Mouse (Mus musculus) neural tube, embryonic 15.5 days (tissue): ENCODE data around the gene Tle6. TPM values are rescaled to one million over a fixed set of nuclear protein-coding genes. Genes with fewer than 3 reads are reported as not detected.
A peak's percentile ranks its signal among the peaks of the same experiment; 100 is the strongest.

ENCODE experiments used
- ATAC-seq: fragments of 200-750 bp; cut with Nextera tagmentation; 2 replicates; pipeline ENCODE4 v1.8.0; 2017; ENCODE audit warnings: mild to moderate bottlenecking, moderate TSS enrichment, moderate library complexity; ENCODE audit not compliant: low FRiP score
- H3K27ac ChIP-seq: fragments of 300-500 bp; sonication (generic); replicated peaks from 2 replicates; pipeline ENCODE4 v1.5.1; 2015; ENCODE audit warnings: mild to moderate bottlenecking, inconsistent platforms
- H3K27me3 ChIP-seq: fragments of 300-500 bp; sonication (generic); replicated peaks from 2 replicates; pipeline ENCODE4 v1.6.1; 2015; ENCODE audit warnings: inconsistent platforms
- H3K36me3 ChIP-seq: fragments of 300-500 bp; sonication (generic); 2 replicates; pipeline ENCODE4 v1.6.1; 2015; ENCODE audit warnings: inconsistent platforms
- H3K4me1 ChIP-seq: fragments of 300-500 bp; sonication (generic); 2 replicates; pipeline ENCODE4 v1.6.1; 2015; ENCODE audit warnings: inconsistent platforms
- H3K4me2 ChIP-seq: fragments of 300-500 bp; sonication (generic); 2 replicates; pipeline ENCODE4 v1.6.1; 2015; ENCODE audit warnings: inconsistent platforms, mild to moderate bottlenecking, moderate library complexity
- H3K4me3 ChIP-seq: fragments of 300-500 bp; sonication (generic); replicated peaks from 2 replicates; pipeline ENCODE4 v1.5.1; 2015; ENCODE audit warnings: mild to moderate bottlenecking, inconsistent platforms
- H3K9ac ChIP-seq: fragments of 300-500 bp; sonication (generic); replicated peaks from 2 replicates; pipeline ENCODE4 v1.6.1; 2015; ENCODE audit warnings: mild to moderate bottlenecking, inconsistent platforms
- H3K9me3 ChIP-seq: fragments of 300-500 bp; sonication (generic); replicated peaks from 2 replicates; pipeline ENCODE4 v1.6.1; 2016; ENCODE audit warnings: inconsistent platforms
- WGBS: fragments of 180-500 bp; shearing (Covaris S2); methylation state at CpG from one replicate; pipeline ENCODE4 v1.1.7; 2015; ENCODE audit warnings: mixed read lengths; 5-methylcytosine and 5-hydroxymethylcytosine counted together
- polyA plus RNA-seq: library from polyadenylated mRNA; unstranded; fragments of >200 nt; fragmentation: Nextera tagmentation; extraction: Ambion mirVana; gene quantifications from 2 replicates; pipeline ENCODE4 v1.2.1, GENCODE M21; 2015

The Tle6 gene
- polyA plus RNA-seq, 1 experiment from 2014 or later: 5.7 TPM

DNA sequence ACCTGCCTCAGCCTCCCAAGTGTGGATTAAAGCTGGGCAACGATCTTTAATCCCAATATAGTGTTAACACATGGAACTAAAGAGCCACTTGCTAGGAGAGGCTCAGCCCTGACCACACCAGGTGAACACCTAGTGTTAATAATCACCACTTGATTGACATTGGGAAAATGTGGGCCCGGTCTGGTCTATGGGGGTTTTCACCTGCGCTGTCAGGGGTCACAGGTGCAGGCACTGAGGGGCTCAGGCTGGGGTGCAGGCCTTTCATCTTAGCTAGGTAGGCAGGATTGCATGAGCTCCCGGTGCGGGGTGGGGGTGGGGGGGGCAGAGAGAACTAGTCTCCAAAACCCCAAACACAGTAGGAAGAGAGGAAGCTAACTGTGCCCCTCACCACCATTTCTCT lies 1.2 kb downstream of the Tle6 start:
- no peak overlapping the region for H3K4me3 ChIP-seq
- no peak for ATAC-seq
- no peaks in the 10 kb centered on the region for H3K9me3 ChIP-seq
- no peak overlapping the region for H3K9ac ChIP-seq
- H3K4me1 ChIP-seq: peaks cover 51% of the 10 kb centered on the region
- no peak overlapping the region for H3K4me2 ChIP-seq
- no peak overlapping the region for H3K27ac ChIP-seq
- 77% methylated on average over 5 of the region's 5 CpGs for WGBS
- H3K27me3 ChIP-seq: peaks cover 12% of the 10 kb centered on the region
- H3K36me3 ChIP-seq: no peaks in the 10 kb centered on the region

DNA sequence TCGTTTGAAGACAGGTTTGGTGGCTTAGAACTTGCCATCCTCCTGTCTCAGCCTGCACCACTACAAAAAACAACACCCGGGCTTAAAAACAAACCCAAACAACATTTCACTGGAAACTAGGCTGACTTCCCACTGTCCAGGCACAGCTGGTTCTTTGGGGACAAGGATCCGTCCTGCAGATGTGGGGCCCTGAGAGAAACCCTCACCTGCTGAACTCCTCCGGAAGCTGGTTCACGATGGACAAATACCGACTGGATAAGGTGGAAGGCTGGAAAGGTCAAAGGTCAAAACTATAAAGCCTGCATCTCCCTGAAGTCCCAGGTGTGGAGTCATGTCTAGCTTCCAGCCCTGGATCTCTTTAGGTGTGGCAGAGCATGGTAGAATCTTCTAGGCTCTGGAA lies 2.0 kb downstream of the Tle6 start:
- peaks cover 20% of the 10 kb centered on the region for H3K27me3 ChIP-seq
- H3K9me3 ChIP-seq: no peaks in the 10 kb centered on the region
- H3K9ac ChIP-seq: no peak overlapping the region
- no peak overlapping the region for H3K4me3 ChIP-seq
- H3K27ac ChIP-seq: no peak overlapping the region
- 49% methylated on average over 6 of the region's 6 CpGs for WGBS
- ATAC-seq: no peak
- no peaks in the 10 kb centered on the region for H3K36me3 ChIP-seq
- H3K4me2 ChIP-seq: no peak overlapping the region
- H3K4me1 ChIP-seq: peaks cover 47% of the 10 kb centered on the region

DNA sequence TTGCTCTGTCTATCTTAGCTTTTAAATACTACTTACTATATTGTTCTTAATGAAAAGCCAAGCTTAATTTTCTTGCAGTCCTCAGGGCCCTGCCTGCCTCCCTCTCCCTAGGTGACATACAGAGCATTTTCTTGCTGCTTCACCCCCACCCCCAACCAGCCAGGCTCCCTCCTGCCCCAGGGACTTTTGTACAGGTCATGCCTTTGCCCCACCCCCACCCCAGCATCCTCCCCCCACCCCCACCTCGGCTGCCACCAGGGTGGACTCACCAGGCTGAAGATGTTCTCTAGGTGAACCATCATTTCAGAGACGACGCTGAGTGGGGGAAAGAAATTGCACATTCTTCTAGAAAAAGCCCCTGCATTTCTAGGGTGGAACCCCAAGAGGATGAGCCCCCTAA lies 2.5 kb downstream of the Tle6 start:
- no peak overlapping the region for H3K4me2 ChIP-seq
- 27% methylated on average over 3 of the region's 3 CpGs for whole genome bisulfite sequencing
- H3K9me3 ChIP-seq: no peaks in the 10 kb centered on the region
- no peak overlapping the region for H3K4me3 ChIP-seq
- no peak for ATAC-seq
- peaks cover 47% of the 10 kb centered on the region for H3K4me1 ChIP-seq
- no peak overlapping the region for H3K27ac ChIP-seq
- no peak overlapping the region for H3K9ac ChIP-seq
- H3K27me3 ChIP-seq: peaks cover 24% of the 10 kb centered on the region
- no peaks in the 10 kb centered on the region for H3K36me3 ChIP-seq

DNA sequence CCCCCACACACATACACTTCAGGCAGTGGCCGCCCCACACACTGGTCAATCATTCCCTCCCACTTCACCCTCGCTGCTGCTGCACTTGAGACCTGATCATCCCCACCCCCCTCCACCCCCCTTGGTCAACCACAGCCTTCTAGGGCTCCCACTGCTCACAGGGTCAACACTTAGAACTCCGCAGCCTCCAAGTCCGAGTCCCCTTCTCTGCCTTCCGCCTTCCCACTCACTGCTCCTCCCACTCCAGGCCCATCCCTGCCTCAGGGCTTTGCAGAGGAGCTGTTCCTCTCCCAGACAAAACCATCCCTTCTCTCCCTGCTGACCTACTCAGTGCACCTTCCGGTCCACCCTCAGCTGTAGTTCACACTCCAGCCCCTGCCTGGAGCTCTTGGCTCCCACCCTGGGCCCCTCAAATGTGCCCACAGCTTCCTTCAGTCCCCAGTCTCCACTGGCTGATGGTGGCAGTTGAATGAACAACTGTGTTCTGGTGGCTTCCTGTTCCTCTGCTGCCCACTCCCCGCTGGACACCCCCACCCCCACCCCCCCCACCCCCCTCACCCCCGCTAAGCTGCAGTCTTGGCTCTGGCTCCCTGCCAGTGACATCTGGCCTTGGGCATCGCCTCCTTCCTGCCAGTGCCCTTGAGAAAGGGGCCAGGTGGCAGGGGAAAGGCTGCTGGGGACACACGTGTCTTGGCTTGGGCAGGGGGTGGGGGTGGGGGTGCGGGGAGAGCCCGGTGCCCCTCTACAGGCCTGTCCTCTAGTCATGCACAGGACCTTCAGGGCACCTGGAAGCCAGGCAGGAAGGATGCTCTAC lies 3.5 kb downstream of the Tle6 start:
- Histone ChIP-seq H3K27me3 (peaks cover 34% of the 10 kb centered on the region), H3K4me1 (peaks cover 44% of the 10 kb centered on the region), H3K9ac (no peak overlapping the region), H3K4me3 (0 out of 2 replicates have a peak overlapping the region, but pooled peaks have one; percentile 2), H3K4me2 (peak overlapping the region; percentile 49), H3K9me3 (no peaks in the 10 kb centered on the region), H3K36me3 (no peaks in the 10 kb centered on the region), H3K27ac (peak overlapping the region; percentile 10; the same call in 1 of the 2 replicates)
- 5% methylated on average over 10 of the region's 12 CpGs for WGBS
- ATAC-seq: peak; percentile 14; the same call in 1 of the 2 replicates

DNA sequence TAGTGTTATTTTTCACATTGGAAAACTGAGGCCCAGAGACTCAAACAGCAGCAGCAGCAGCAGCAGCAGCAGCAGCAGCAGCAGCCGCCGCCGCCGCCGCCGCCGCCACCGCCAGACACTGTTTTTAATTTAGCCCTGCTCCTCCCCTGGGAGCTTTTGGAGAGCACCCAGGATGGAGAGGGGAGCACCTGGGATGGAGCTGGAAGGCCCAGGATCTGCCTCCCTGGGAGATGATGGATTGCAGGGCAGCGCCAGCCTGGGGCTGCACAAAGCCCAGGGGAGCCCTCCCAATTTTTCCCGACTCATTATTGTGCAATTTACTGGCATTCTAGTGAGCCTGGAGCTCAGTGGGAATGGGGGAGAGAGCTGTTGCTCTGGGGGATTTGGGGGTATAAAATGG lies 4.3 kb downstream of the Tle6 start:
- H3K4me3 ChIP-seq: no peak overlapping the region
- peaks cover 43% of the 10 kb centered on the region for H3K4me1 ChIP-seq
- no peak overlapping the region for H3K9ac ChIP-seq
- H3K27ac ChIP-seq: 0 out of 2 replicates have a peak overlapping the region, but pooled peaks have one; percentile 35
- H3K36me3 ChIP-seq: no peaks in the 10 kb centered on the region
- WGBS: 6% methylated on average over 10 of the region's 10 CpGs
- H3K27me3 ChIP-seq: peaks cover 41% of the 10 kb centered on the region
- H3K9me3 ChIP-seq: no peaks in the 10 kb centered on the region
- ATAC-seq: no peak
- H3K4me2 ChIP-seq: peak overlapping the region; percentile 49

DNA sequence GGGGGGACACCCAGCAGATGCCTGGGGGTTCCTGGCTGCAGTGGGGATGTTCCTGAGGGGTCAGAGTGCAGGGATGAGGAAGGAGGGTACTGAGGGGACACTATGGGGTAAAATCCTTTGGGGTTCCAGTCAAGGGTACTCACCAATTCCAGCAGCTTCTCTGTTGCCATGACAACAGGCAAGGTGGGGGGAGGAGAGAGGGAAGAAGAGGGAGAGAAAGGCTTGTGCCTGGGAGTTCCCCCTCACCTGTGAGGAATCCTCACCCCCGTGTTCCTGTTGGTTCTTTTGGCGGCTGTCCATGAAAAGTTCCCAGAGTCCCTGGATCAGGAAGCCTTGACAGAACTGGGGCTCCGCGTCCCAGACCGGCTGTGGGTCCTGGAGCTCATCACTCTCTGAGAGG lies 5.3 kb downstream of the Tle6 start:
- Histone ChIP-seq H3K9ac (no peak overlapping the region), H3K9me3 (no peaks in the 10 kb centered on the region), H3K4me1 (peaks cover 32% of the 10 kb centered on the region), H3K4me2 (0 out of 2 replicates have a peak overlapping the region, but pooled peaks have one; percentile 49), H3K4me3 (no peak overlapping the region), H3K36me3 (no peaks in the 10 kb centered on the region), H3K27me3 (peaks cover 46% of the 10 kb centered on the region), H3K27ac (no peak overlapping the region)
- 37% methylated on average over 5 of the region's 5 CpGs for WGBS
- ATAC-seq: no peak

DNA sequence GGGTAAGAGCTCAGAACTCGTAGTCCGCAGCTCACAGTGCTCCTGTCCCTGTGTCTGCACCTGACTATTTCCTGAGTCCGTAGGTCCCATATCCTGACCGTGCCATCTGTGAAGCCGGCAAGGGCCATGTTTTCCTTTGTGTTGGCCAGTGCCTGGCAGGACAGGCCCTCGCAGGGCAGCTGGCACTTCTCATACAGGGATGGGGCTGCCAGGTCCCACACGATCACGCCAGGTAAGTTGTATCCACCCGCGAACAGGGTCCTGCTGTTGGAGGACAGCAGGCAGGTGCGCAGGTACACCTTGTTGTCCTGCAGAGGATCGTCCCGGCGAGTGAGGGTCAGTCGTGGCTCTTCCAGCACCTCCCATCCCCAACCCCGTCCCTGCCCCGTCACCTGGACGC lies 6.9 kb downstream of the Tle6 start:
- Histone ChIP-seq H3K36me3 (peaks cover 3% of the 10 kb centered on the region; the same call in 1 of the 2 replicates), H3K27me3 (peaks cover 61% of the 10 kb centered on the region), H3K4me2 (no peak overlapping the region), H3K9me3 (no peaks in the 10 kb centered on the region), H3K4me3 (no peak overlapping the region), H3K9ac (no peak overlapping the region), H3K27ac (no peak overlapping the region), H3K4me1 (peaks cover 28% of the 10 kb centered on the region)
- WGBS: 79% methylated on average over 18 of the region's 18 CpGs
- ATAC-seq: no peak

DNA sequence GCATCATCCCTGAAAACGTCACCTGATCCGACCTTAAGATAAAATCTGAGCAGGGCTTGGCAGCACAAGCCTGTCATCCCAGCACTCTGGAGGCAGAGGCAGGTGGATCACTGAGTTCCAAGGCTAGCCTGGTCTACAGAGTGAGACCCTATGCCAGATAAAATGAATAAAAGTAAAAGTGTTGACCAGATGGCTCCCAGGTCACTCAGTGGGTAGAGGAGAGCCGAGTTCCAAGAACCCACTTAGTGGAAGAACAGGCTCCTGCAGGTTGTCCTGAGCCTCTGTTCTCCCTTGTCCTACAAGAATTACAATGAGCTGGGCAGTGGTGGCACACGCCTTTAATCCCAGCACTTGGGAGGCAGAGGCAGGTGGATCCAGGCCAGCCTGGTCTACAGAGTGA lies 7.7 kb downstream of the Tle6 start:
- no peaks in the 10 kb centered on the region for H3K9me3 ChIP-seq
- no peak overlapping the region for H3K9ac ChIP-seq
- no peak overlapping the region for H3K4me2 ChIP-seq
- peaks cover 28% of the 10 kb centered on the region for H3K4me1 ChIP-seq
- WGBS: 74% methylated on average over 4 of the region's 4 CpGs
- no peak overlapping the region for H3K4me3 ChIP-seq
- peaks cover 66% of the 10 kb centered on the region for H3K27me3 ChIP-seq
- H3K36me3 ChIP-seq: peaks cover 10% of the 10 kb centered on the region; the same call in 1 of the 2 replicates
- no peak for ATAC-seq
- no peak overlapping the region for H3K27ac ChIP-seq

DNA sequence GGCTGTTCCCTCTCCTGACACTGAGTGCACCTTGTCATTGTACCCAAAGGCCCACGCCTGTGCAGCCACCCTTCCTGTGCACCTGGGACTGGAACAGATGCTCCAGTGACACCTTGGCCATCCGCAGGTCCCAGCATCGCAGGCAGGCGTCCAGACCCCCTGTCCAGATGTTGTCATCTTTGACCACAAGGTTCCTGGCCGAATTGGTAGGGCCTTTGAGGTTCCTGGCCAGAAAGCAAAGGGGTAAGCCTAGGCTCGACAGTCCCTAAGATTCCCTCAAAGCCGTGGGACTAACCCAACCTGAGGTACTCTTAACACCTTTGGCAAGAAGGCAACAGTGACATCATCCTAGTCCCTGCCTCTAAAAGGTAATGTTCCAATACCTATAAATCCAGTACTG lies 8.2 kb downstream of the Tle6 start:
- H3K4me2 ChIP-seq: no peak overlapping the region
- peaks cover 69% of the 10 kb centered on the region for H3K27me3 ChIP-seq
- H3K9ac ChIP-seq: no peak overlapping the region
- peaks cover 24% of the 10 kb centered on the region for H3K4me1 ChIP-seq
- no peak overlapping the region for H3K27ac ChIP-seq
- peaks cover 16% of the 10 kb centered on the region for H3K36me3 ChIP-seq
- H3K4me3 ChIP-seq: no peak overlapping the region
- no peak for ATAC-seq
- no peaks in the 10 kb centered on the region for H3K9me3 ChIP-seq
- WGBS: 84% methylated on average over 7 of the region's 7 CpGs

DNA sequence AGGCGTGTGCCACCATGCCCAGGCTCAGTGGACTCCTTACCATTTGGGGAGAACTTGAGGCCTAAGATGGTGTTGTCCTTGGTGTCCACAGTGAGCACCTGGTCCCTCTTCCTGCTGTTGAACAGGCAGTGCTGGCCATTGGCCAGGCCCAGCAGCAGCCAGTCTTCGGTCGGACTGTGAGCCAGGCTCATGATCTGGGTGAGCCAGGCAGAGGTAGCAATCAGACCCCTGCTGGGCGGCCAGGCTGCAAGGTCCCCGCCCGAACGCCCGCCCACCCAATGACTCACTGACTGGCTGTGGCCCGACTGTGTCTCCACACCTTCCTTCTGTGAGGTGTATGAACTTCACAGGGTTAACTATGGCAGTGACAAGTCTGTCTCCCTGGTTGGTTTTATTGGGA lies 9.0 kb downstream of the Tle6 start:
- Histone ChIP-seq H3K4me2 (no peak overlapping the region), H3K4me1 (peaks cover 16% of the 10 kb centered on the region), H3K9ac (no peak overlapping the region), H3K27me3 (peaks cover 76% of the 10 kb centered on the region), H3K27ac (no peak overlapping the region), H3K4me3 (no peak overlapping the region), H3K9me3 (no peaks in the 10 kb centered on the region), H3K36me3 (peaks cover 17% of the 10 kb centered on the region)
- ATAC-seq: no peak
- WGBS: 59% methylated on average over 9 of the region's 9 CpGs

DNA sequence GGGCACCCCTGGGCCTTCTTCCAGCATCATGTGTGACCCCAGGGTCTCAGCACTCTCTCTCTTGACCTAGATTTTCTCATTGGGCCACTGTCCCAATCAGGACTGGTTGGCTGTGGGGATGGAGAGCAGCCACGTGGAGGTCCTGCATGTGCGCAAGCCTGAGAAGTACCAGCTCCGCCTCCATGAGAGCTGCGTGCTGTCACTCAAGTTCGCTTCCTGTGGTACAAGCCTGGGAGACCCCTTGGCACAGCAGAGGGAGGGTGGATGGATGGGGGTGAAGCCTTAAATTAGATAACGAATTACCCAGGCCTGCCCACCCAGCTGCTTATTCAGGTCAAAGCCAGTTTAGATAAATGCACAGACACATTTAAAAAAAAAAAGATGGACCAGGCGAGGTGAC lies 12.1 kb downstream of the Tle6 start:
- H3K9me3 ChIP-seq: no peaks in the 10 kb centered on the region
- no peak for ATAC-seq
- no peak overlapping the region for H3K9ac ChIP-seq
- H3K36me3 ChIP-seq: peaks cover 17% of the 10 kb centered on the region
- H3K4me3 ChIP-seq: no peak overlapping the region
- H3K4me1 ChIP-seq: no peaks in the 10 kb centered on the region
- no peak overlapping the region for H3K4me2 ChIP-seq
- WGBS: 79% methylated on average over 7 of the region's 7 CpGs
- H3K27ac ChIP-seq: no peak overlapping the region
- H3K27me3 ChIP-seq: peaks cover 75% of the 10 kb centered on the region

DNA sequence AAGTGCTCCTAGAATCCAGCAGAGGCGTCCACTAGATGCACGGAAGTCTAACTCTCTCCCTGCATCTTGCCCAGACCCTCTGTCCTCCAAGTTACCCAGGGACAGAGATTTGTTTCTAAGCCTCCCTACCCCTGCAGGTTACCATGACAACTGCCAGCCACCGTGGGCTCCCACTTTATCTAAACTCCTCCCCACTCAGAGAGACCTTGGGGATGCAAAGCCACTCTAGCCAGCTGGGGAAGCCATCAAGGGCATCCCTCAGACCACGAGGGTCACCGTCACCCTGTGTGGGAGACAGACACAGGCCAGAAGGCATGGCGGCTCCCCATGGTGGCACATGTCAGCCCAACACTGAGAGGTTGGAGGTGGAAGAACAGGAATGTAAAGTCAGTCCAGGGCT lies 17.5 kb downstream of the Tle6 start:
- ATAC-seq: no peak
- peaks cover 72% of the 10 kb centered on the region for H3K27me3 ChIP-seq
- H3K4me1 ChIP-seq: peaks cover 11% of the 10 kb centered on the region
- no peaks in the 10 kb centered on the region for H3K9me3 ChIP-seq
- H3K9ac ChIP-seq: no peak overlapping the region
- no peak overlapping the region for H3K4me2 ChIP-seq
- H3K36me3 ChIP-seq: peaks cover 8% of the 10 kb centered on the region
- no peak overlapping the region for H3K27ac ChIP-seq
- WGBS: 45% methylated on average over 6 of the region's 6 CpGs
- H3K4me3 ChIP-seq: no peak overlapping the region
